ENCODE assay signal across 16 mouse cellular contexts in genomic region chr9:120186856-120187255, GRCm38 (mm10). TPM values are rescaled to one million over a fixed set of nuclear protein-coding genes. Genes with fewer than 3 reads are reported as not detected.
A peak's percentile ranks its signal among the peaks of the same experiment; 100 is the strongest.
DNase-seq lines count a peak whose midpoint lies in the region; ATAC-seq and TF ChIP-seq lines count a peak whose summit lies in the region.
"Had no signal": no experiment of that assay in that cellular context is flagged by ENCODE, and none has a peak within 500 bp of the region (broad histone marks: within the 10 kb centered on the region; RNA-seq: fewer than 3 reads in every experiment).

No protein-coding gene starts in this region.

- no peaks in the 10 kb centered on the region for H3K9me3 ChIP-seq in liver, embryonic 11.5 days (ENCODE audit: control insufficient read depth, low read length)
- H3K9me3 ChIP-seq: embryonic facial prominence, embryonic 10.5 days; forebrain, embryonic 13.5 days; stomach, embryonic 15.5 days had no signal

- no peaks in the 10 kb centered on the region for H3K27me3 ChIP-seq in cerebellum, adult 2 months (ENCODE audit: control insufficient read depth, insufficient read depth, low read length)
- H3K27me3 ChIP-seq in liver, adult 2 months (ENCODE audit: control insufficient read depth, insufficient read depth, low read length): 0 out of 2 replicates have a peak, but pooled peaks cover 4% of the 10 kb centered on the region
- H3K27me3 ChIP-seq in liver, embryonic 11.5 days (replicated peaks; ENCODE audit: control insufficient read depth, insufficient read depth, low read length): no peaks in the 10 kb centered on the region
- H3K27me3 ChIP-seq: forebrain, embryonic 13.5 days; stomach, embryonic 15.5 days had no signal

- no peak overlapping the region for H3K9ac ChIP-seq in liver, adult 2 months (ENCODE audit: low read depth, low read length)
- H3K9ac ChIP-seq in liver, embryonic 11.5 days (ENCODE audit: low read depth, low read length): no peak overlapping the region
- H3K9ac ChIP-seq: forebrain, embryonic 13.5 days; stomach, embryonic 15.5 days had no signal

- H3K4me2 ChIP-seq in liver, embryonic 11.5 days: no peak overlapping the region
- H3K4me2 ChIP-seq: forebrain, embryonic 13.5 days; stomach, embryonic 15.5 days had no signal

- ATAC-seq in liver, embryonic 11.5 days (replicated peaks; ENCODE audit: low FRiP score): no peak
- ATAC-seq: forebrain, embryonic 13.5 days had no signal

- H3K4me3 ChIP-seq in cerebellum, adult 2 months (replicated peaks; ENCODE audit: insufficient read depth, low read depth, low read length): no peak overlapping the region
- no peak overlapping the region for H3K4me3 ChIP-seq in liver, adult 2 months (ENCODE audit: insufficient read depth, low read depth, low read length)
- H3K4me3 ChIP-seq in liver, embryonic 11.5 days (ENCODE audit: low read depth, low read length): no peak overlapping the region
- no peak overlapping the region for H3K4me3 ChIP-seq in bone marrow macrophage, adult 2 months (ENCODE audit: insufficient read depth, low read length)
- H3K4me3 ChIP-seq: embryonic facial prominence, embryonic 10.5 days; forebrain, embryonic 13.5 days; stomach, embryonic 15.5 days had no signal

- peak; percentile 22; the same call in 1 of the 2 replicates for TF ChIP-seq CTCF in cerebellum, adult 2 months (IDR thresholded peaks at IDR 0.05; ENCODE audit: borderline replicate concordance, insufficient read depth, low read depth, low read length)
- peak; percentile 46; the same call in 1 of the 2 replicates for TF ChIP-seq CTCF in liver, adult 2 months (IDR thresholded peaks at IDR 0.05; ENCODE audit: low read depth, low read length)
- TF ChIP-seq CTCF in bone marrow macrophage, adult 2 months (IDR thresholded peaks at IDR 0.05; ENCODE audit: low read depth, low read length): peak; percentile 36; the same call in 1 of the 2 replicates

- no peaks in the 10 kb centered on the region for H3K79me2 ChIP-seq in liver, adult 2 months (ENCODE audit: control insufficient read depth, insufficient read depth, low read length)

- no peaks in the 10 kb centered on the region for H3K4me1 ChIP-seq in cerebellum, adult 2 months (ENCODE audit: control insufficient read depth, insufficient read depth, low read length)
- H3K4me1 ChIP-seq in liver, adult 2 months (ENCODE audit: control insufficient read depth, insufficient read depth, low read length): no peaks in the 10 kb centered on the region
- H3K4me1 ChIP-seq in liver, embryonic 11.5 days (replicated peaks; ENCODE audit: control insufficient read depth, insufficient read depth, low read length): no peaks in the 10 kb centered on the region
- no peaks in the 10 kb centered on the region for H3K4me1 ChIP-seq in bone marrow macrophage, adult 2 months (ENCODE audit: control insufficient read depth, insufficient read depth, low read length)
- H3K4me1 ChIP-seq: forebrain, embryonic 13.5 days; stomach, embryonic 15.5 days had no signal

- WGBS in cerebellum, adult 2 months: 76% methylated on average over 5 of the region's 5 CpGs
- 86% methylated on average over 5 of the region's 5 CpGs for whole genome bisulfite sequencing in liver, adult 2 months
- 68% methylated on average over 5 of the region's 5 CpGs for WGBS in liver, embryonic 11.5 days

- H3K36me3 ChIP-seq in liver, adult 2 months (ENCODE audit: control insufficient read depth, insufficient read depth, low read length): no peaks in the 10 kb centered on the region
- no peaks in the 10 kb centered on the region for H3K36me3 ChIP-seq in liver, embryonic 11.5 days (ENCODE audit: control insufficient read depth, insufficient read depth, low read length)
- H3K36me3 ChIP-seq: embryonic facial prominence, embryonic 10.5 days; stomach, embryonic 15.5 days had no signal

- TF ChIP-seq POLR2A in cerebellum, adult 2 months (IDR thresholded peaks at IDR 0.05; ENCODE audit: borderline replicate concordance, insufficient read depth, low read length): no peak
- no peak for TF ChIP-seq POLR2A in liver, adult 2 months (IDR thresholded peaks at IDR 0.05; ENCODE audit: extremely low read depth, insufficient read depth, low read length)
- no peak for TF ChIP-seq POLR2A in bone marrow macrophage, adult 2 months (IDR thresholded peaks at IDR 0.05; ENCODE audit: borderline replicate concordance, low read depth, low read length)

- no peak overlapping the region for H3K27ac ChIP-seq in cerebellum, adult 2 months (ENCODE audit: insufficient read depth, low read length)
- no peak overlapping the region for H3K27ac ChIP-seq in liver, adult 2 months (replicated peaks; ENCODE audit: insufficient read depth, low read depth, low read length)
- no peak overlapping the region for H3K27ac ChIP-seq in liver, embryonic 11.5 days (ENCODE audit: low read depth, low read length)
- H3K27ac ChIP-seq in bone marrow macrophage, adult 2 months (ENCODE audit: insufficient read depth, low read depth, low read length): no peak overlapping the region
- H3K27ac ChIP-seq: embryonic facial prominence, embryonic 10.5 days; forebrain, embryonic 13.5 days; stomach, embryonic 15.5 days had no signal

- no peak for DNase-seq in cerebellum, adult 2 months
- no peak for DNase-seq in cerebellum, adult 11-12 months
- no peak for DNase-seq in liver, adult 2 months (ENCODE audit: extremely low read depth, low read depth, low spot score)
- DNase-seq in liver, embryonic 11.5 days (ENCODE audit: low spot score): no peak
- DNase-seq in 416B (ENCODE audit: low read depth): peak; percentile 29
- DNase-seq in right cerebral cortex, postnatal 14 days: no peak
- DNase-seq in embryo, embryonic 10 days (ENCODE audit: low spot score): no peak
- DNase-seq: gastrocnemius, postnatal 36 days; heart, postnatal 14 days had no signal

RNA-seq across cellular contexts. Expression of gene Mobp, which starts 37.3 kb away (rescaled TPM):
- polyA plus RNA-seq in cerebellum, adult 2 months (2012; rRNA removed): 1,427 and 1,761 TPM in 2 replicates
- 0.13 TPM in 1 of 2 replicates, not detected in the other for total RNA-seq in liver, adult 2 months (2014; rRNA removed)
- polyA plus RNA-seq in liver, adult 2 months (2012; rRNA removed): not detected in 2 replicates
- not detected in 2 replicates for polyA plus RNA-seq in liver, embryonic 11.5 days (2014; fragmentation: Nextera tagmentation; extraction: Ambion mirVana)
- not detected in 2 replicates for polyA plus RNA-seq in bone marrow macrophage, adult 2 months (2012; ENCODE audit: insufficient read depth, insufficient read length, missing spikeins)
- total RNA-seq: gastrocnemius, postnatal 36 days; heart, postnatal 14 days; megakaryocyte-erythroid progenitor cell, adult 5-6 weeks had no signal
- polyA plus RNA-seq: limb, embryonic 14.5 days; neural tube, embryonic 11.5 days had no signal

RNA-seq across cellular contexts. Expression of gene Rpsa, which starts 59.4 kb away (rescaled TPM):
- polyA plus RNA-seq in cerebellum, adult 2 months (2012; rRNA removed): 691 and 736 TPM in 2 replicates
- total RNA-seq in liver, adult 2 months (2014; rRNA removed): 646 and 710 TPM in 2 replicates
- 896 and 1,141 TPM in 2 replicates for polyA plus RNA-seq in liver, adult 2 months (2012; rRNA removed)
- 1,895 and 1,977 TPM in 2 replicates for polyA plus RNA-seq in liver, embryonic 11.5 days (2014; fragmentation: Nextera tagmentation; extraction: Ambion mirVana)
- polyA plus RNA-seq in bone marrow macrophage, adult 2 months (2012; ENCODE audit: insufficient read depth, insufficient read length, missing spikeins): 1,167 and 1,228 TPM in 2 replicates

Comparison
In these comparisons a context has a peak if more than half of its experiments do, and no peak if none do; other contexts are left out.
1. RNA of gene Mobp, which starts 37.3 kb away (polyA plus RNA-seq): 1,427 to 1,761 TPM in cerebellum, adult 2 months; not detected in liver, adult 2 months, not detected in liver, embryonic 11.5 days and not detected in bone marrow macrophage, adult 2 months; every median in the first group is over 1,000 times any median in the second.
2. Peak in every context shown above with its lines, with median percentiles within 50 percentile points of each other: CTCF ChIP-seq.